Mouse (Mus musculus) retina, embryonic 14.5 days (tissue): ENCODE results near the gene Pdzd7.

Source experiments
- DNase-seq: peaks from one replicate; pipeline ENCODE4 v3.0.0-alpha.2; 2015; ENCODE audit warnings: low spot score

The Pdzd7 gene

DNA sequence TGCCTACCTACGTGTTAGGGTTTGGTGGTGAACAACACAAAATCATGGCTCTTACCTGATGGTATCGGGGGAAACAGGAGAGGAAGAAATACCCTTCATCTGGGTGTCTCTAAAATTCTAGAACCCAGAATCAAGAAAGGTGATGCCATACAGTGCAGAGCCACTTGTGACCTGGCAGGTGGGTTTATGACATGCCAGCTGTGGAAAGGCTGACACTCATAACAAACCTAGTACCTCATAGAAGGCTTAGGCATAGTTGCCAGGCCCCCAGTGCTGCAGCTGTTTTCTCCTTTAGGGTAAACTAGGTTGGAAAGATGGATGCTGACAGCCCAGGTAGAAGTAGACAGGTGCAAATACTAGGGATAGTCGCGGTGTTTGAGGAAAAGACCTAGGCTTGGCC is 61.1 kb downstream of the Pdzd7 start:
- DNase-seq, result no peak

DNA sequence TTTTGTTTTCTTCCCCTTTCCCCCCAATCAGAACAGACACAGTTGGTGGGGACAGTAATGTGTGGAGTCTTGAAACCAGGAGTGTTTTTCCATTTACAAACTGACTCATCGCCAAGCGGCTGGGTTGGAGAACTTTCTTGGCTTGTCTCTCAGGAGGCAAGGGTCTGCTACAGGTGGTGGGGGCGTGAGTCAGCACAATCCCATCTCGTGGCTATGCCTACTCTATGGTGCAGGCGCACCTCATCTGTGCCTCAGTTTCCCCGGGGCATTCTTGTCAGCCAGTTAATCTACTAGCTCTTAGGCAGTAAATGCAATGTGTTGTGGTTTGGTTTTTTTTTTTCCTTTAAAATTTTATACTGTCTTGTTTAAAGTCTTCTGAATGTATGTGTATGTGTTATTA is 62.2 kb downstream of the Pdzd7 start:
- DNase-seq, result no peak

DNA sequence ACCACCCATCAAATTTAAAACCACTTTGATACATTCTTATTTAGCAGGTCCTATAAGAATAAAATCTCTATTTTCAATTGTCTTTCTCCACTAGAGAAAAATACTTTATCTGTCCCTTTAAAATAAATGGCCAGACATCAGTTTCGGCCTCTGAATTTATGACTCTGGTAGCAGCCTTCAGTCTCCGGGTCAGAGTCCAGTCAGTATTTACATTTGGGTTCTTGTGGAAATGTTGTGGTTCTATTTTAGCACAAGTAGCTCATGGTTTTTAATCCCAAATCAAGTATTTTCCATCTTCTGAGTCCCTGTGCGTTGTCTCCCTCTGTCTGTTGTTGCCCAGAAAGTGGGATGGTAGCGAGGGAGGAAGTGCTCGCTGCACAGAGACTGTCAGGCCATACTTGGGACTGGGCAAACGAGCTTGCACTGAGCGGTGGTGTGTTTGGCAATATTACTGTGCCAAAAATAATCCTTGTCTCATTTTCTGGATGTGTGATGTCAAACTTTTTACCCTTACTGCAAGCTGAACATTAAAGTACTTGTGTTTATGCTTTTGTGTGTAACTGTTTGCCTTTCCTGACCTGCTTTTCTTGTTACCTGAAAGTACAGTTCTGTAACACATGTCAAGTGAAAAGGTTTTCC is 62.9 kb downstream of the Pdzd7 start:
- no peak for DNase-seq

DNA sequence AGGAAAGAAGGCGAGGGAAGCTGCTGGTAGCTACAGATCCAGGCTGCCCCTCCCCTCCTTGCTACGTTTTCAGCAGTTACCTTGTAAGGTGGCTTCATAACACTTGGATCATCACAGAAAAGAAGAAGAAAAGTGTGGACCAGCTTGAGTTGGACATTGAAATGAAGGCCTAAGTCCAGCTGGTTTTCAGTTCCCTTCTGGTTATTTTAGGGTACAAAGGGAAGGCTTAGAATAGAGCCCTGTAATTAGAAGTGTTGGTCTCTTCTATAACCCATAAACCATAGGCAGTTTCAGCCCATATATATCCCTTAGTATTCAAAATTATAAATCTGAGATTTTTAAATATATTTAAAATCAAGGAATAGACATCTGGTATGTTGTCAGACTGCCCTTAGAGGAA is 64.7 kb downstream of the Pdzd7 start:
- DNase-seq, result no peak

DNA sequence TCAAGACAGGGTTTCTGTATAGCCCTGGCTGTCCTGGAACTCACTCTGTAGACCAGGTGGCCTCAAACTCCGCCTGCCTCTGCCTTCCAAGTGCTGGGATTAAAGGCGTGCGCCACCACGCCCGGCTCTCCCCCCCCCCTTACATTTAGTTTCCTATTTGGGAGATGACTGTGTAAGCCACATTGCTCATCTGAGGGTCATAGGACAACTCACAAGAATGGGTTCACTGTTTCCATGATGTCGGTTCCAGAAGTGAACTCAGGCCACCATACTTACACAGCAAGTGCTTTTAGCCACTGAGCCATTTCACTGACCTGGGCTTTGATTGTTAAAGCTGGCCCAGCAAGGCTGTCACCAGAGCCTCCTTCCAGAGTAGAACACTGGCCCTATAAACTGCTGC is 68.4 kb downstream of the Pdzd7 start:
- DNase-seq, result no peak
